Mouse (Mus musculus) olfactory bulb, adult 2 months (tissue): Measurements from ENCODE around the gene Fam19a5.

Source experiments
- CTCF ChIP-seq: fragments of 200-500 bp; IDR thresholded peaks from 2 replicates; pipeline ENCODE4 v1.5.1; 2012; ENCODE audit warnings: low read depth, mild to moderate bottlenecking, low read length, moderate library complexity; ENCODE audit not compliant: insufficient read depth
- POLR2A ChIP-seq: fragments of 200-500 bp; IDR thresholded peaks from 2 replicates; pipeline ENCODE4 v1.6.1; 2012; ENCODE audit warnings: mild to moderate bottlenecking, low read depth, low read length, moderate library complexity; ENCODE audit not compliant: insufficient read depth

- TF ChIP-seq CTCF: no peak
- no peak for TF ChIP-seq POLR2A
Observed at GRCm38 (mm10) chr15:87510886-87511285, 33.2 kb upstream of the Fam19a5 start.
